Mouse (Mus musculus): ENCODE results near the gene Lingo1.

Lingo1 gene

DNA sequence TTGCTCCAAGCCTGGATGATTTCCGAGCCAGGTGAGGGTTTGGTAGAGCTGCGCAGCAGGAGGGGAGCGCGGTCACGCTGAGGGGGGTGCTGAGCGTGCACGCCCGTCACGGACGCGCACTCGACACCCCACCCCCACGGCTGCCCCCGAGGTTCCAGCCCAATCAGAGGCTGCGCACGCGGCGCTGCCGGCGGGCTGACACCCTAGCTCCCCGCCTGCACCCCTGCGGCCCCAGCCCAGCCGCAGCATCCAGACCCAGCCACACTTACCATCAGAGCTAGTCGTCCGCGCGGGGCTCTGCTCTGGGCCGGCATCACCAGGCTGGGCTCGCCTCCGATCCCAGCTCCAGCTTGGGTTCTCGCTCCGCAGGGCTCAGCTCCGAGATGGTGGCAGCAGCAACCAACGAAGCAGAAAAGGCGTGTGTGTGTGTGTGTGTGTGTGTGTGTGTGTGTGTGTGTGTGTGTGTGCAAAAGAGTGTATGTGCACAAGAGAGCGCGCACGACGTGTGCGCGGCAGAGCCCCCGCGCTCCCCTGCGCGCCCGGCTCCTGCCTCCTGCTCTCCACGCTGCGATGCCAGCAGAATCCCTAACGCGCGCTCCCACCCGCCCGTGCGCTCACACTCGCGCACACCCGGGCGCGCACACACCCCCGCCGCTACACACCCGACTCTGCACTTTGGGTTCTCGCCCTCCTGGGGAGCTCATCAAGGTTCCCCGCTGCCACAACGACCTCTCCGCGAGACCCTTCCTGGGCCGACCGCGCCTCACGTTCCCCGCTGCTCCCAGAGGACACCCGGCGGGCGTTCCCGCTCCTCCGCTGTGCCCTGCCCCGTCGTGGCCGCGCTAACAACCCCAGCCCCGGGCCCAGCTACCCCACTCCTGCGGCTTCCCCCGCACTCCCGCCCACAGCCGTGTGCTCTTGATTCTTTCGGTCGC is at the start of gene Lingo1:
TSS of gene Lingo1 (minus strand) at position 748 of the 935 bp plus-strand sequence.
- DNase-seq (ENCODE audit: low read depth, low spot score) = peak; percentile 60

DNA sequence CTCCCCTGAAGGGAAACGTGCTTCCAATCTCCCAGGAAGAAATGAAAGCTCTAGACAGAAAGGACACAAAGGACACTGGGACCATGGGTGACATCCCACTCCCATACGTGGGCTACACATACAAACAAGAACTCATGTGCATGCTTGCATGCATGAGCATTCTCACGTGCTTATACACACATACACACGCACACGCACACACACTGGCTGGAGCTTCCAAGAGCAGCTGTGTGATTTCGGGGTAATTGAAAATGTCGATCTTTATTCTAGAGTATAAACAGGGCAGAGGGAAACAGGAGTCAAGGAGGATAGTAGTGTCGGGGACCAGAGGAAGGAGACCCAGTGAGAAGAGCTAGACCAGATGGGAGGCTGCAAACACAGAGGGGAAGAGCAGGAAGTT is 48.4 kb upstream of the Lingo1 start:
- DNase-seq (ENCODE audit: low read depth, low spot score) = no peak

DNA sequence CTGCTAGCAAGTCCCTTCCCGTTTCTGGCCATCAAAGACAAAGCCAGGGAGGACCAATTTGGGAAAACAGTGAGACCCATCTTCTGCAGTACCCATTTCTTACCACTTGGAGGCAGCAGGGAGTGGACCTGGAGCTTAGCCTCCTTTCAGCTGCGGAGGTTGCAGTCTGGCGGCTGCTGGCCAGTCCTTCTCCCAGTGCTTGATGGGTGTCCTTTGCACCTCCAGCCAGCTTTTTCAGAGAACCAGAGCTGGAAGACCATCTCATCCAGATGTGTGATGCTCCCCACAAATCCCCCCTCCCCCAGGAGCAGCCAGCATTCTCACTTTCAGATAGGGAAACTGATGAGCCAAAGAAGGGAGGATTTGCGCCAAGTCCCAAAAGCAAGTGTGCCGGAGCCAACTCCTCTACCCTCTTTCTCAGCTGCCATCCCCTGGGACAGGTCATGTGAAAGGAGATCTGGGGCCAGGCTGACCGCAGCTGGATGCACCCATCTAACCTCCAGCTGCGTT is 47.5 kb upstream of the Lingo1 start:
- peak; percentile 68 for DNase-seq (ENCODE audit: low read depth, low spot score)

DNA sequence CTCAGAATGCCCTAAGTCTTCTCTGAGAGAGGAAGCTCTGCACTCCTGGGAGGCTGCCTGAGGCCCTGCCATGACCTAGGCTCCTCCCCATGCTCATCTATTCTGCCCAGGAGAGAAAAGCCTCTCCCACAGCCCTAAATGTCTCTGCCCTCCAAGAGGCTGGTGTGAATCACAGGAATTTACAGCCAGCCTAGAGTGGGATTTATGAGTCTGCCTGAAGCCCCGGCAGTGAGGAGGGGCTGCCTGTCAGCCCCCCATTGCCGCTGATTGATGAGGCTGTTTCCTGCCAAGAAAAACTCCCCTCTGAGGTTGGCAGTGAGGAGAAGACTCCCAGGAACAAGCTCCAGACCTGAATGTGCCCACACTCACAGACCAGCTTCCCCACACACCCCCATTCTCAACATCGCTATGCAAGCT is 46.0 kb upstream of the Lingo1 start:
- no peak for DNase-seq (ENCODE audit: low read depth, low spot score)

DNA sequence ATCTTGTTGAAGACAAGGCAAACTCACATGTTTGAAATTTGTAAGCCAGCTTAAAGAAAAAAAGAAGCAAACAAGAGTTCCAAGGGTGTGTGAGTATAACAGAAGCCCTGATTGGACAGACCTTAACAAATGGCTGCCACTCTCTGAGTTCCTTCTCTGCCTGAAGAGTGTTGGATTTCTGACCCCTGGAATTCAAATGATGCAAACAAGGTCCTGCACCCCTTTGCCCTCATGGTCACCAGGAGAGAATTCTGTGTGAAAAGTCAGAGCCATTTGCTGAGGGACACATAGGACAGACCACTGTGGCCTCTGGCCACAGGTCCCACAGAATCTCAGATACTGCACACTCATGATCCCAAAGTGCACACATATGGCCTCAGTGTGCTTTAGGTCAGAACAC is 45.6 kb upstream of the Lingo1 start:
- DNase-seq (ENCODE audit: low read depth, low spot score) = no peak

DNA sequence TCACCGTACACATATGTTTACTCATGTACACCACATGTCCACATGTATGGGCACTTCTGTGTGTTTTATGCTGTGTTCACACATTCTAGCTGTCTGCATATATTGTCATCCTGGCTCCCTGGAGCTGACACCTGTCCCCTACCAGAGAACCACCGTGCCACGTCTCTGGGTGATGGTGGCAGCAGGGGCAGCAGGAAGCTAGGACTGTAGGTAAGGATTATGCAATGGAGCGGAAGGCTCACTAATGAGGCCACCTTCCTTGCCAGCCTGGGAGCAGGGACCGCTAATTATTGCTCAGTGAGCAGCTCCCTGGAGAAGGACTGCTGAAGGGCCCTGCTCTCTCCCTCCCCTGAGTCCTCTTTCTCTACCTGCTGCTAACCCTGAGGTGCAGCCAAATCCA is 44.5 kb upstream of the Lingo1 start:
- no peak for DNase-seq (ENCODE audit: low read depth, low spot score)

DNA sequence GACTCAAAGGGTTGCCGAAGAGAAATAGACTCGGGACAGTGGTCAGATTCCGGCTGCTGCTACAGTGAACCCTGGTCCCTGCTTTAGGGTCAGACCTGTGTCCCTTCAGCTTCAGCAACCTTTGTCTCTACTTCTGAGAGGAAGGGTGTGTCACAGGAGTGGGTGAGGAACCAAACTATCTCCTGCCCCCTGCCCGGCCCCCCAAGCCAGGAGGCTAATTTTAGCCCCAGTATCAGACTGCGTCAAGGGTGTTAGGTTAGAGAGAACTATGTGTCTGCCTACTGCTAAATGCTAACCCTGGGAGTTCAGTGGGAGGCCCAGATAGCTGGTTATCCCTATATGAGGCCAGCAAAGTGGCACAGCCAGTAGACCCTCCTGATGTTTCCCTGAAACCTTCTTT is 38.9 kb upstream of the Lingo1 start:
- DNase-seq (ENCODE audit: low read depth, low spot score) = no peak

DNA sequence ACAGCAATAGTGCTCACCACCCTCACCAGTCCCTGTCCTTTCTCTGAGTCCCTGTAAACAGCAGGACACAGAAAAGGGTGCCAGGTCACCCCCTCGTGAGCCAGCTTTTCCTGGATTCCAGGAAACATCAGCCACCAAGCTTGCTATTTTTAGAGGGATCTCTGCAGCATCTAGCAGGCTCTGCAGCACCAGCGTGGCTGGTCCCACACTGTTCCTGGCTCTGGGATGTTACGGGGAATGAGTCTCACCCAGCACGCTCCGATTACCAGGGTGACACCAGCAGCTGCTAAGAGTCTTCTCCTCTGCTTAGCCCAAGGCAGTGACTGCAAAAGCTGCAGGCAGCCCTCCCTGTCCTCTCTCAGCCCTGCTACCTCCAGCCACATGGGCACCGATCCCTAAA is 36.6 kb upstream of the Lingo1 start:
- no peak for DNase-seq (ENCODE audit: low read depth, low spot score)

DNA sequence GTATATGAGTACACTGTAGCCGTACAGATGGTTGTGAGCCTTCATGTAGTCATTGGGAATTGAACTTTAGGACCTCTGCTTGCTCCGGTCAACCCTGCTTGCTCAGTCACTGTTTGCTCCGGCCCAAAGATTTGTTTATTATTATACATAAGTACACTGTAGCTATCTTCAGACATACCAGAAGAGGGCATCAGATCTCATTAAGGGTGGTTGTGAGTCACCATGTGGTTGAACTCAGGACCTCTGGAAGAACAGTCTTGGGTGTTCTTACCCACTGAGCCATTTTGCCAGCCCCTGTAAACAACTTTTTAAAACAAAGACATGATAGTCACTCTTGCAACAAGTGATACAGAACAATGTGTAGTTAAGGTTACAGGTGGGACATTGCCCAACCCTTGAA is 35.6 kb upstream of the Lingo1 start:
- DNase-seq (ENCODE audit: low read depth, low spot score) = no peak

DNA sequence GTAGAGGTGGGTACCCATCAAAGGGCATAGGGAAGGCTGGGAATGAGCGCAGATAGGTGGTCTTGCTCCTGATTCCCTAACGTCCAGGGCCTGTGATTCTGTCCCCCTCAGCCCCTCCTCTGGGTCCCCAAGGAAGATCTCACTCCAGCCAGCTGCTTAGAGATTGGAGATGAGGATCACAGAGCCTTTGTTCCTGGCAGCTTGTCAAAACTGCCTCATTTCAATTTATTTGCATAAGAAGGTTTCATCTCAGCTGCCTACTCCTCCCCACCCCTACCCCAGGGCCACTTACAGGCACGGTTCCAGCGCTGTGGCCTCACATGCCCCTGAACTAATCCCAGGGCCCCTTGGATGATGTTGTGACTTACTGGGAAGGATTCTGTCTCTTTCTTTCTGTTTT is 33.9 kb upstream of the Lingo1 start:
- DNase-seq (ENCODE audit: low read depth, low spot score) = peak; percentile 48

DNA sequence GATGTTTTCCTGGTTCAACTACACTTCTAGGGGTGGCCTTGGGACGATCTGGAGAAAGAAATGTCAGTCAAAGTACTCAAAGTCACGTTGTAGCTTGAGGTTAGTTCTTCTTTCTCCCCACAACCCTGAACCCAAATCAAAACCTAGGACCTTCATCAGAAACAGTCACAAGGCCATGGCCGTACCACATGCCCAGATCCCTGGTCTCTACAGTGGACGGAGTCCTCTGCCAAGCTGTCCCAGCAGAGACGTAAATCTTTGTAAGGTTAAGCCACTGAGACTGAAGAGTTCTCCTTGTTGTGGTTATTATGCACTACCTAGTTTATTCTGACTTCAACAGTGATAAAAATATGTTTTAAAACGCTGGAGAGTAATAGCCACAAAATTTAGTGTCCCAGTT is 32.6 kb upstream of the Lingo1 start:
- DNase-seq (ENCODE audit: low read depth, low spot score) = no peak

DNA sequence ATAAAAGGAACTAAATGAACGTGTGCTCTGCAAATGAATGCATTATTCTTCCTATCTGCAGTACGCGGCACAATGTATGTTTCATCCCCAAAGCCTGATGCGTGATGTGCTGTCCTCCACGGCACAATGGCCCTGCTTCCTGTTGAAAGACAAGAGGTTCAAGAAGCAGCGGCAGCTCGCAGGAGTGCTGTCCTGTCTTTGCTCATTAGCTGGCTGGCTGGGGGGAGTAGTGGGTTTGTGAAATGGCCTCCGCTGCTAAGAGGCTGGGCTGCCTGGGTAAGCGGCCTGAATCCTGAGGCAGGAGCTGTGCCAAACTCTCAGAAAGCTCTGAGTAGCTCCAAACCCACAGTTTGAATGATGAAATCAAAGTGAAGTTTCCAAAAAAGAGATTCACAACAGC is 31.9 kb upstream of the Lingo1 start:
- DNase-seq (ENCODE audit: low read depth, low spot score) = no peak

DNA sequence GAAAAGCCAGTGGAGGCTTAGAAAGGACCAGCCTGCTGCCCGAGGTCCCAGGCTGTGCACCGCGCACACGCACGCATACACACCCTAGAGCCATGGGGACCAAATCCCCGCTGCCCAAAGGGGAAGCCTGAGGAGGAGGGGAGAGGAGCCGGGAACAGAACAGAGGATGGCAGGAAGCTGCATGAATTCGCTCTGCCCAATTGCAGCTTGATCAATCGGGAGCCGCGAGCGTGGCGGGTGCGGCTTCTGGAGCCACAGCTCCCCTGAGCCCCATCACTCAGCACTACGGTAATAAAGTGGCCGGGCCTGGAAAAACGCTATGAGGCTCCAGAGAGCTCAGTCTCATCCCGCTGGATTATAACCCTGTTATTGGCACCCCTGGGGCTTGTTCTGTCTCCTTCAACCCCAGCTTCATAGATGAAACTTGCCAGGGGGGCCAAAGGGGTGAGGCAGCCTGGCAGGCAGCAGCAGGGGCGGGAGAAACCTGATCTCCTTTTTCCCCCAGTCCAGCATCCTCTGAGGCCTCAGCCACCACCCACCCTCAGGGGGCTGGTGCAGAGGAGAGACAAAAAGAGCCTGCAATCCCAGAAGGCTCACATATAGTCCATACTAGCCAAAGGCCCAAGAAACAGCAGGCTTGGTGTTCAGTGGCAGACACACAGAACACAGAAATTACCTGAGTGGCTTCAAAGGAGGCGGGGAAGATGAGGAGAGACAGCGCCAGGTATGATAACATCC is 29.4 kb upstream of the Lingo1 start:
- DNase-seq (ENCODE audit: low read depth, low spot score) = no peak

DNA sequence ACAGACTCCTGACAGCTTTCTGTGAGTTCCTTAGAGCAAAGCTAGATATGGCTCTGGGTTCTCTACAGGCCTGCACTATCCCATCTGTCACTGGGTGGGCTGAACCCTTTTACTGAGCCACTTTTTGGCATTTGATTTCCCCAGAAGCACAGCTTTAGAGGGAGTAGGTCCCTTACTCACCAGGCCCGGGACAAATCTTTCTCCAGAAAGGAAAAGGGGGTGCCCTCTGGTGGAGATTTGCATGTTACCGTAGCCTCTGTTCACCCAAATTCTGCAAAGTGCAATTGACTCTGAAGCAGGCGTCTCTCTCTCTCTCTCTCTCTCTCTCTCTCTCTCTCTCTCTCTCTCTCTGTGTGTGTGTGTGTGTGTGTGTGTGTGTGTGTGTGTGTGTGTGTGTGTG is 28.6 kb upstream of the Lingo1 start:
- peak; percentile 23 for DNase-seq (ENCODE audit: low read depth, low spot score)

DNA sequence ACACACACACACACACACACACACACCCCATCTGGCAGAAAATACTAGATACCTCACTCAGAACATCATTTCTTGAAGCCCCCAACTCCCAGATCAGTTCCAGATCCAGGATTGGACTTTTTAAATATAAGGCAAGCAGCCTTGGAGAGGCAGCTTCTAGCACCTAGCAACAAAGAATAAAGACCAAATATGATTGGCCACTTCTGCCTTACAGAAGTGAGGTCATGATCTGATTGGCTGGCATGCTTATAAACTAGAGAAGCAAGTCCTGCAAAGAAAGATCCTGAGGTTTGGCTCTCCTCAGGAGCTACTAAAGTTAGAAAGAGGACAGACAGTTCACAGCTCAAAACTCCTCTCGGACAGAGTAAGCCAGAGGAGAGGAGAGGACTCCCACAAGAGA is 14.6 kb upstream of the Lingo1 start:
- DNase-seq (ENCODE audit: low read depth, low spot score) = no peak

DNA sequence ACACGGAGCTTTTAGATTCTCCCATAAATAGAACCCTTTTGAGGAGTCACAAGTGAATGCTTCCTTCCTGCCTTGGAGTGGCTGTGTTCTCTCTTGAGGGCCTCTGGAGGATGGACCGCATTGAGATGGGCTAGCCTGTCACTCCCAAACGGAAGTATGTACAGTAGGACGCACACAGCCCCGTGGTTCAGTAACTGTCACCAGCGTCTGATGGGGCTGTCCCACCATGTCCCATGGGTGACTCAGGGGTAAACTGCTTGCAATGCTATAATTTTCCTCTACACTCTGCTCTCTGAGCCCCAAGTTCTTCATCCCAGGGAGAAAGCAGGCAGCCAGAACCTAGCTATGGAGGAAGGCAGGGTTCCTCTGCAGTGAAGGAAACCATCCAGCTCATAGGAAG is 11.7 kb upstream of the Lingo1 start:
- DNase-seq (ENCODE audit: low read depth, low spot score) = no peak

DNA sequence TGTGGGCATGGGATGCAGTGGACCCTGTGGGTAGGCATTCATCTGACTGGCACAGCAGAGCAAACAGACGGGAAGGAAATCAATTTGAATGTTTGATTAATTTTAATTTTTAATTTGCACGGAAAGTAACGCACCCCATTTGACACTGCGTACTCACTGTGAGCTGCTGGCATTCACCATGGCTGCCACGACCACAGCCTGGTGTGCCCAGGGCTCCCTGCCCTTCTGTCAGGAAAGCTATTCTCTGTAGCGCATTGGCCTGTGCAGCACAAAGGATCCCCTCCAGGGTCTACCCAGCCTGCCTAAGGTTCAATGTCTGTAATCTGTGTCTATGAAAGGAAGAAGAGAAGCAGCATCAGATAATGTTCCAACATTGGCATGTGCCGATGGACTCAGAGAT is 6.9 kb upstream of the Lingo1 start:
- DNase-seq (ENCODE audit: low read depth, low spot score) = no peak

DNA sequence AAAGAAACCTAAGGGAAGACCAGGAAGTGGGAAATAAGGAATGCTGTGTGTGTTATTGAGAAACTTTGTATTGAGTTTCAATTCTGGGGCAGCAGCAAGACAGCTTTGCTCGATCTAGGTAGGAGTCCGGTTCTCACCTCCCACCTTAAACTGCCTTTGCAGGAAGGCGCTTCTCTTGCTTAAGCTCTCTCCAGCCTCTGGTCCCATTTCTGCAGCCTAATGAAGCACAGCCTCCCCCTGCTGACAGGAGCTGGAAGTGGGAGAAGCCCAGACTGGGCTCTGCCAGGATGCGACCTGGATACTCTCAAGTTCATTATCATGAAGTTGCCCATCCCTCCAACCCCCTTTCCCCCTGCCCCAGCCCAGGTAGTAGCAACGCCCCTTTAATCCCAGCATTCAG is 1.6 kb upstream of the Lingo1 start:
- peak; percentile 71 for DNase-seq (ENCODE audit: low read depth, low spot score)

DNA sequence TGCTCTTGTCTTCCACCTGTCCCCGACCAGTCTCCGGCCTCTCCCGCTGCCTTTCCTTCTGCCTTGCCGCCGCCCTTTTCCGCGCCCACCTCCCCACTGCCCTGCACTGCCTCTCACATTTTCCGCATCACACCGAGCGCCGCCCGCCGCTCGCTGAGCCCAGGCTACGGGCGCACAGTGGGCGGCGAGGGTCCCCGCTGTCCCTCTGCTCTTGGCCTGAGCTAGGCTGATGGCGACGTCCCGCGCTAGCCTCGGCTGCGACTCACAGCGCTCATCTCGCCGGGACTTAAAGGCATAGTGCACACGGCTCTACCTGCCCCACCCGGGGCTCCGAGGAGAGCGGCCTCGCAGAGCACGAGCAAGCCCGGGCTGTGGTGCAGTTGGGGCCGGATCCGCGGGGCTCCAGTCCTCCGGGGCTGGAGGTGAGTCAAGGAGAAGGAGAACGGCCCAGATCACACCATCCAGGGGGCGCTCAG is 426 bp upstream of the Lingo1 start:
- peak; percentile 61 for DNase-seq (ENCODE audit: low read depth, low spot score)

DNA sequence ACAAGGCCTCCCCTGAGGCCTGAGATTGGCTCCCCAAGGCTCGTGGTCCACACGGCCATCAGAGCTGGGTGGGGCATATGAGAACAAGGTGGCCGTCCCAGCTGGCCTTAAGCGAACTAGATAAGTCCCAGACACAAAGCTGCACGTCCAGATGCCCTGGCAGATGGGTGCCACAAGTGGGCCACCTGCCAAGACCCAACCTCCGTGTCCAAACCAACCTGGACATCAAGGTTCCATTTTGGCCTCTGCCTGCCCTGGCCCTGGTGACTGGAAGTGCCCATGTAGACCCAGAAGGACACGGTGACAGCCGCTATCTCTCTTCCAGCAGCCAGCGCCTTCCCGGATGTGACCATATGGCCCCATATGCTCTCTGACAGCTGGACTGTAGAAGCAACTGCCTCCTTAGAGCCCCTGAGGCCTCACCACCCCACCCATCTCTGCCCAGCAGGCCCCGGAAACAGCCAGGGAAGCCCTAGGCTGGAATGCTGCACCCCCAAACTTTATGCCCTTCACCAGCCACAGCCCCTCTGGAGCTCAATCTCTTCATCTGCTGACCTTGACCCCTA is 4.5 kb downstream of the Lingo1 start:
- DNase-seq (ENCODE audit: low read depth, low spot score) = no peak

DNA sequence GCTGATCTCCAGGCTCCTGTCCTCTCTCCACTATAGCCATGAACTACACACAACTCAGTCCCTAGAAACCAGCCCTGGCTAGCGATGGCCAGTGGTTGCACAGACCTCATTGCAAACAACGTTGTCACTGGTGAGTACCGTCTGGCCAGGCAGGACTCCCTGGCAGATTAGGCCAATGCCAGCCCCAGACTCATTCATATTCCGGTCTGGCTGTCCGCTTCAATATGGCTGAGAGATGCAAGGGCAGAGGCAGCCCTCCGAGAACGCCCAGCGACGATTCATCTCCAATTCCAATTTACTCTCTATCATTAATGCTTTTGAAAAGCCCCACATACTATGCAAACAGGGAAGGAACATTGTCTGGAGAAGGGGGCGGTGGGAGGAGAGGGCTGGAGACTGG is 11.7 kb downstream of the Lingo1 start:
- DNase-seq (ENCODE audit: low read depth, low spot score) = no peak

Measured in R1 (cell line).